Mouse (Mus musculus) megakaryocyte, embryonic 14.5 days (primary cell): ENCODE measurements around the gene Usp43.

Source experiments
- FLI1 ChIP-seq: IDR thresholded peaks from 2 replicates; pipeline ENCODE4 v1.6.1; 2012; ENCODE audit warnings: low read length, inconsistent platforms, mixed read lengths
- GATA1 ChIP-seq: IDR thresholded peaks from 3 replicates; pipeline ENCODE4 v1.6.1; 2012; ENCODE audit warnings: mixed read lengths, low read length, inconsistent platforms, borderline replicate concordance

DNA sequence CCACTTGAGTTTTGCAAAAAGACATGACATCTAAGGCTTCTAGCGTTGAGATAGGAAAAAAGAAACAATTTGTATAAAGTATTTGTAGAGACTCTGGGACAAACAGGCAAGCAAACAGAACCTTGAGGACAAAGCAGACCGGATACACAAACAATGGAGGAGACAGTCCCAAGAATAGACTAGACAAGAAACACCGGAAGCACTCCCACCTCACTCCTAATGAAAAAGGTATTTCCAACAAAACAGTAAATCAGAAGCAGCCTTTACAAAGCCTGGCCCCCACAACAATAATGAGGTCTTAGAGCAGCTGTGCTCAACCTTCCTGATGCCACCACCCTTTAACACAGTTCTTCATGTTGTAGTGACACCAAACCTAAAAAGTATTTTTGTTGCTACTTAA lies 4.8 kb downstream of the Usp43 start:
- TF ChIP-seq GATA1: no peak
- TF ChIP-seq FLI1: no peak
